Mouse (Mus musculus) bone marrow, adult 2 months (tissue): Measurements from ENCODE around the gene Kdm4b. TPM values are rescaled to one million over a fixed set of nuclear protein-coding genes. Genes with fewer than 3 reads are reported as not detected.

ENCODE experiments used
- H3K27ac ChIP-seq: fragments of 200-500 bp; 2 replicates; pipeline ENCODE4 v1.5.1; 2012; ENCODE audit warnings: low read depth, mild to moderate bottlenecking, control low read depth, inconsistent platforms, low read length; ENCODE audit not compliant: control insufficient read depth, poor library complexity, insufficient read depth
- H3K4me1 ChIP-seq: fragments of 200-500 bp; 2 replicates; pipeline ENCODE4 v1.6.1; 2011; ENCODE audit warnings: low read length; ENCODE audit not compliant: control insufficient read depth, insufficient read depth
- H3K4me3 ChIP-seq: fragments of 200-500 bp; replicated peaks from 2 replicates; pipeline ENCODE3; 2011; ENCODE audit warnings: mild to moderate bottlenecking, low read depth, low read length, control low read depth; ENCODE audit not compliant: control insufficient read depth
- CTCF ChIP-seq: fragments of 200-500 bp; IDR thresholded peaks from 2 replicates; pipeline ENCODE4 v1.5.1; 2011; ENCODE audit warnings: low read length, control low read depth; ENCODE audit not compliant: control insufficient read depth, insufficient read depth
- POLR2A ChIP-seq: fragments of 200-500 bp; IDR thresholded peaks from 2 replicates; pipeline ENCODE4 v1.6.1; 2011; ENCODE audit warnings: low read depth, mild to moderate bottlenecking, control low read depth, low read length, borderline replicate concordance; ENCODE audit not compliant: control insufficient read depth
- WGBS: fragments of 180-500 bp; shearing (Covaris S2); methylation state at CpG from one replicate; pipeline ENCODE4 v1.1.7; 2018; 5-methylcytosine and 5-hydroxymethylcytosine counted together
- polyA plus RNA-seq: library from polyadenylated mRNA; stranded (reverse); fragments of >200 nt; gene quantifications from 2 replicates; pipeline ENCODE4 v1.2.4, GENCODE M21; 2011; ENCODE audit warnings: low replicate concordance; ENCODE audit not compliant: missing spikeins, insufficient read depth, insufficient read length

Kdm4b gene
- polyA plus RNA-seq, 1 experiment = 74.9 TPM

DNA sequence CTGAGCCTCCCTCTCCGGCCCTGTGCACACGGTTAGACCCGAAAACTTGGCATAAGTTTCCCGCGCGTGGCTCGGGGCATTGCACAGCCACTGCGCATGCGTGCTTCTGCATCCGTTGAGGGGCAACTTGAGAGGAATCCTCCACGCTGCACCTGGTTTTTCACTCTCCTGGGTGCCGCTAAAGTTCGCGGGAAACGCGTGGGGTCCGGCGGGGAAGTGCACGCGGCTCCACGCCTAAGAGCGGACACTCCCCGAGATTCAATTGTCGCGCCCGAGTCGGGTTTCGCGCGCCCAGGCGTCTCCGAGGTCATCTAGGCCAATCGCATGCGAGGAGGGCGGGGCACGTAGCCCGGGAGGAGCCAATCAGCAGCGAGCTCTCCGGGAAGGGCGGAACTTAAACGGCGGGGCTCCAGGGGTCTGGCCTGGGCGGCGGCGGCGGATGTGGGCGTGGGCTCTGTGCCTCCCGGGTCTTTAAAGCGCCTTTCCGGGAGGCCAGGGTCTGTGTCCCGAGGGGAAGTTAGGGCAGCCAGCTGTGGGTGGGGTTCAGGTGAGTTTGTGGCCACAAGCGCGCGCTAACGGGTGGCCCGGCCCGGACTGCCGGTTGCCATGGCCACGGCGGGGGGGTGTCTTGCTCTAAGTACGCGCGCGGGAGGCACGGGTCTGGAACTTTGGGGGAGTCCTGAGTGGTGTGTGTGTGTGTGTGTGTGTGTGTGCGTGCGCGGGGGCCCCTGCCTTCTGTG, 21.8 kb upstream of the Kdm4b start:
- WGBS = under 1% methylated on average over 68 of the region's 68 CpGs
- Histone ChIP-seq H3K4me1 (no peaks in the 10 kb centered on the region; the same call in 1 of the 2 replicates), H3K4me3 (peak overlapping the region; percentile 97), H3K27ac (peak overlapping the region; percentile 79)
- TF ChIP-seq CTCF (no peak), POLR2A (no peak; the same call in 1 of the 2 replicates)

DNA sequence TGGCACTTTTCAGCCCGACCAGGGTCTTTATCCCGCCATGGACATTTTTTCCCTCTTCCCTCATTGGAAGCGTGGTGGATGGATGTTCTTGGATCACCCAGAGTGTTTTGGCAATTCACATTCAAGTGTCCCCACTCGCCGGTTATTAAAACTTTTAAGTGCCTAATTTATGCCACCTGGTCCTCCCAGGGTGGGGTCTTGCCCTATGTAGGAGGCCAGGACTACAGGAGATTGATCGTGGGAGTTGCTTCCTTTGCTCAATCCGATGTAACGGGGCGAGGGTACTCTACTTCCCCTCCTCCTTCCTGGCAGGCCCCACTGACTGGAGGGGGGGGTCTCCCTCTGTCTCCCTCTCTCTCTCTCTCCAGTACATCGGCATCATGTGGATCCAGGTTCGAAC, 21.1 kb upstream of the Kdm4b start:
- peak overlapping the region; percentile 97 for H3K4me3 ChIP-seq
- no peaks in the 10 kb centered on the region; the same call in 1 of the 2 replicates for H3K4me1 ChIP-seq
- H3K27ac ChIP-seq = no peak overlapping the region
- WGBS = 12% methylated on average over 11 of the region's 11 CpGs
- TF ChIP-seq CTCF (no peak), POLR2A (no peak)

DNA sequence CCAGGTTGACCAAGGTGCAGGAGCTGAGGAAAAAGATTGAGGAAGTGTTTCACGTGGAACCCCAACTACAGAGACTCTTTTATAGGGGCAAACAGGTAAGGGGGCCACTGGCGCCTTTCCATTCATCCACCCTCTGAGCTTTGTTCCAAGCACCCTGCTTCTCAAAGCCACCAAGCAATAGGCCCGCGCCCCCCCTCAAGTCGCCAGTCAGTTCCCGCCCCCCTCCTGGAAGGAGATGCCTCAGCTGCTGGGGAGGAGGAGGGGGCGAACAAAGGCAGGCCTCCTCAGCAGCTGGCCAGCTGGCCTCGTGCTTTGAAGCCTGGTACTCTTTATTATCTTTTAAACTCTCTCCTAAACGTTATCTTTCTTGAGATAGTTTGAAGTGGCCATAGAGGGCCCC, 20.7 kb upstream of the Kdm4b start:
- peak overlapping the region; percentile 97 for H3K4me3 ChIP-seq
- no peak overlapping the region for H3K27ac ChIP-seq
- no peaks in the 10 kb centered on the region; the same call in 1 of the 2 replicates for H3K4me1 ChIP-seq
- WGBS = 46% methylated on average over 9 of the region's 9 CpGs
- no peak for TF ChIP-seq CTCF
- no peak for TF ChIP-seq POLR2A

DNA sequence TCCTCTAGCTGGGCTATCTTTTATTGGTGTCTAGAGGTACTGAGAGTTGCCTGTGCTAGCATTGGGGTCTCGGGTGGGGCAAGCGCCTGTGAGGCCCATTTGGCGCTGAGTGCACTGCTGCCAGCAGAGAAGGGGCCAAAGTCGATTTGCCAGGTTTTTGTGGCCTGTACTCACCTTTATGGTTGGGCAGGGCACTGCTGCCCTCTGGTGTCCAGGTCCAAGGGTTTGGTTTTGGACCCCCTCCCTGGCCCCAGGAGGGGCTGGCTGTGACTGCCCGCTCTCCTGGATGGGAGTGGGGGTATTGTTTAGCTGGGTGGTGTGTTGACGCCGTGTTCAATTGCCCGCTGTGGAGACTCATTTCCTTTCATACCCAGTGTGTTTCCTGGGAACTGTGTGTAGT, 20.0 kb upstream of the Kdm4b start:
- Histone ChIP-seq H3K4me1 (no peaks in the 10 kb centered on the region; the same call in 1 of the 2 replicates), H3K27ac (no peak overlapping the region), H3K4me3 (no peak overlapping the region)
- WGBS = 74% methylated on average over 8 of the region's 8 CpGs
- TF ChIP-seq POLR2A = no peak
- TF ChIP-seq CTCF = peak; percentile 35

DNA sequence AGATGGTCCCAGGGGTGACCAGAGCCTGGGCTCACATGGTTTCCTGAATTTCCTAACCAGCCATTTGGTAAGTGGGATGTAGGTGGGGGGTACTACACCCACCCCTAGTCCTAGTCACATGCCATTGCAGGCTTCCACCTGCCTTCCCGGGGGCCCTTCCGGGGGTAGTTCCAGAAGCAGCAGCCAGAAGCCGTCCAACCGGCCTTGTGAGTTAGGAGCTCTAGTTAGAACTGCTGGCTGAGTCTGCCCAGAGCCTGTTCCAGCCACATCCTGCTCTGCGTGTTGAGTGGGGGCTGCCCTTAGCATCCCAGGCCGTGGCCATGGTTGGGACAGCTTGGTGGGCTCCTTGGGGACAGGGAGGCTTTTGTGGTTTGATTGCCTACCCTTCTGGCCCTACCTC, 17.8 kb upstream of the Kdm4b start:
- Histone ChIP-seq H3K4me3 (no peak overlapping the region), H3K4me1 (no peaks in the 10 kb centered on the region; the same call in 1 of the 2 replicates), H3K27ac (peak overlapping the region; percentile 19; the same call in 1 of the 2 replicates)
- WGBS = 82% methylated on average over 6 of the region's 6 CpGs
- no peak for TF ChIP-seq POLR2A
- no peak for TF ChIP-seq CTCF

DNA sequence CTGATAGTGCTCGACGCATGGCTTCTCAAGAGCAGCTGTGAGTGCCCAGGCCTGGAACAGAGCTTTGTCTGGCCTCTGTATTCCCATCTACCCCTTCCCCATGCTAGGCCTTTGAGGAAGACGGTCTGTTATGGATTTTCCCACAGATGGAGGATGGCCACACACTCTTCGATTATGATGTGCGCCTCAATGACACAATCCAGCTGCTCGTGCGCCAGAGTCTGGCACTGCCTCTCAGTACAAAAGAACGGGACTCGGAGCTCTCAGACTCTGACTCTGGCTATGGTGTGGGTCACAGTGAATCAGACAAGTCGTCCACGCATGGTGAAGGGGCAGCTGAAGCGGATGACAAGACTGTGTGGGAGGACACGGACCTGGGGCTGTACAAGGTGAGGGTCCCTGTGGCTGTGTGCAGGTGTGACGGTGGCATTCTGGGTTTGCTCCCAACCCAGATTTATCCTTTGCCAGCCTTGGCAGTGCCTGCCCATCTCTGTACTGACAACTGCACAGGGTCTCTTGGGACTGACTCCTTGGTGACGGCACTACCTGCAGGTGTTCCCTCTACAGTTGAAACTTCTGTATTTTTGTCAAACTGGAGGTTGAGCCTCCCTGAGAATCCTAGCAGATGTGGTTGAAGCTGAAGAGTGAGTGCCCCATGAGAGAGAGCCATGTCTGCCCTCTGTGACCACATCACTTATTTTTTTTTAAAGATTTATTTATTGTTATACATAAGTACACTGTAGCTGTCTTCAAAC, 16.5 kb upstream of the Kdm4b start:
- Histone ChIP-seq H3K4me3 (no peak overlapping the region), H3K4me1 (no peaks in the 10 kb centered on the region; the same call in 1 of the 2 replicates), H3K27ac (peak overlapping the region; percentile 77)
- 81% methylated on average over 15 of the region's 15 CpGs for WGBS
- TF ChIP-seq POLR2A (no peak), CTCF (no peak)

DNA sequence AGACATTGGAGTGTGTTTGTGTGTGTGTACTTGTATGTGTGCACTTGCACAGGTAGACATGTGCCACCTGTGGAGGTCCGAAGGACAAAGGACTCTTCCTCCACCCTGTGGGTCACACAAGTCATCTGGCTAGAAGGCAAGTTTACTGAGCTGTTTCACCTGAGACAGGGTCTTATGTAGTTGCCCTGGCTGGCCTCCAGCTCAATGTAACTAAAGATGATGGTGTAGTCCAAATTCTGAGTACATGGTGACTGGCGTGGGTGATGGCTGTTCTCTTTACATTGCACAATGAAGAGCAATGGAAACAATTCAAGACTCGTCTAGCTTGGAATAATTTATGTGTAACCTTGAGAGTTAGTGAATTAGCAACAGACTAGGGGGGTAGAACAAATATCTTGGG, 1.4 kb upstream of the Kdm4b start:
- no peak for TF ChIP-seq POLR2A
- TF ChIP-seq CTCF = no peak
- no peak overlapping the region for H3K4me3 ChIP-seq
- H3K27ac ChIP-seq = no peak overlapping the region
- WGBS = 64% methylated on average over 3 of the region's 3 CpGs
- peaks cover 1% of the 10 kb centered on the region; the same call in 1 of the 2 replicates for H3K4me1 ChIP-seq
